Mouse (Mus musculus) liver, embryonic 13.5 days (tissue): Measurements from ENCODE around the gene 1810062G17Rik. TPM values are rescaled to one million over a fixed set of nuclear protein-coding genes. Genes with fewer than 3 reads are reported as not detected.

Experiments used
- ATAC-seq: fragments of 200-750 bp; cut with Nextera tagmentation; 2 replicates; pipeline ENCODE4 v1.8.0; 2017; ENCODE audit warnings: low read depth, mild to moderate bottlenecking, moderate number of reproducible peaks, moderate library complexity
- DNase-seq: peaks from one replicate; pipeline ENCODE4 v3.0.0; 2022
- H3K27ac ChIP-seq: fragments of 300-500 bp; sonication (generic); 2 replicates; pipeline ENCODE4 v1.5.1; 2015; ENCODE audit warnings: moderate library complexity, mild to moderate bottlenecking, inconsistent platforms
- H3K27me3 ChIP-seq: fragments of 300-500 bp; sonication (generic); 2 replicates; pipeline ENCODE4 v1.6.1; 2015; ENCODE audit warnings: mild to moderate bottlenecking, inconsistent platforms
- H3K36me3 ChIP-seq: fragments of 300-500 bp; sonication (generic); 2 replicates; pipeline ENCODE4 v1.6.1; 2015; ENCODE audit warnings: mild to moderate bottlenecking, inconsistent platforms
- H3K4me1 ChIP-seq: fragments of 300-500 bp; sonication (generic); replicated peaks from 2 replicates; pipeline ENCODE4 v1.6.1; 2015; ENCODE audit warnings: inconsistent platforms
- H3K4me2 ChIP-seq: fragments of 300-500 bp; sonication (generic); 2 replicates; pipeline ENCODE4 v1.6.1; 2015; ENCODE audit warnings: inconsistent platforms, mild to moderate bottlenecking, moderate library complexity
- H3K4me3 ChIP-seq: fragments of 300-500 bp; sonication (generic); replicated peaks from 2 replicates; pipeline ENCODE4 v1.5.1; 2015; ENCODE audit warnings: mild to moderate bottlenecking, inconsistent platforms
- H3K9ac ChIP-seq: fragments of 300-500 bp; sonication (generic); 2 replicates; pipeline ENCODE4 v1.6.1; 2015; ENCODE audit warnings: mild to moderate bottlenecking, inconsistent platforms
- H3K9me3 ChIP-seq: fragments of 300-500 bp; sonication (generic); replicated peaks from 2 replicates; pipeline ENCODE4 v1.6.1; 2016; ENCODE audit warnings: inconsistent platforms
- WGBS: fragments of 180-500 bp; shearing (Covaris S2); methylation state at CpG from one replicate; pipeline ENCODE4 v1.1.7; 2015; ENCODE audit not compliant: insufficient replicate concordance; 5-methylcytosine and 5-hydroxymethylcytosine counted together
- polyA plus RNA-seq: library from polyadenylated mRNA; unstranded; fragments of >200 nt; fragmentation: Nextera tagmentation; extraction: Ambion mirVana; gene quantifications from 2 replicates; pipeline ENCODE4 v1.2.1, GENCODE M21; 2015

The 1810062G17Rik gene
- polyA plus RNA-seq, 1 experiment from 2014 or later: 0.90 TPM

- H3K9me3 ChIP-seq: no peaks in the 10 kb centered on the region
- 74% methylated on average over 3 of the region's 3 CpGs for WGBS
- ATAC-seq (no peak), DNase-seq (no peak)
- no peak overlapping the region for H3K9ac ChIP-seq
- no peak overlapping the region for H3K4me2 ChIP-seq
- H3K27ac ChIP-seq: no peak overlapping the region
- H3K27me3 ChIP-seq: no peaks in the 10 kb centered on the region
- peaks cover 10% of the 10 kb centered on the region for H3K36me3 ChIP-seq
- H3K4me1 ChIP-seq: no peaks in the 10 kb centered on the region
- H3K4me3 ChIP-seq: no peak overlapping the region
Observed at GRCm38 (mm10) chr3:36455566-36455965, 20.2 kb upstream of the 1810062G17Rik start.

DNA sequence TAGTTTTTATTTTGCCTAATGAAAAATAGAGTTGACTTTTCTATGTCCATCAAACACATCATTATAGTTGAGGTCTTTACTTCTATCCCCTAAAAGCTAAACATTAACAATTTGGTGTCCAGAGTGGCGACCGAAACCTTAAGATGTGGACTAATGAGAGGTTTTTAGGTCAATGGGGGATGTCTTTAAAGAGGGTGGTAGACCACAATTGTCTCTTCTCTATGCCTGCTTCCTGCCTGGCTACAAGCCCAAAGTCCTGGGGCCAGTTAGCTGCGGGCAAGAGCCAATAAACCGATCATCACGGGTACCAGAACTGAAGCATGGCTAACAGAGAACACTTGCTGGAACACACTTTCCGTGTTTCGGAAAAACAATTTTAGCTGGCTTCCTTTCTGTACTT is 15.0 kb upstream of the 1810062G17Rik start:
- H3K9me3 ChIP-seq: no peaks in the 10 kb centered on the region
- ATAC-seq (no peak), DNase-seq (no peak)
- WGBS: 73% methylated on average over 7 of the region's 7 CpGs
- H3K9ac ChIP-seq: no peak overlapping the region
- no peak overlapping the region for H3K4me3 ChIP-seq
- H3K27ac ChIP-seq: no peak overlapping the region
- H3K36me3 ChIP-seq: peaks cover 4% of the 10 kb centered on the region; the same call in 1 of the 2 replicates
- no peaks in the 10 kb centered on the region for H3K27me3 ChIP-seq
- no peak overlapping the region for H3K4me2 ChIP-seq
- peaks cover 5% of the 10 kb centered on the region for H3K4me1 ChIP-seq

DNA sequence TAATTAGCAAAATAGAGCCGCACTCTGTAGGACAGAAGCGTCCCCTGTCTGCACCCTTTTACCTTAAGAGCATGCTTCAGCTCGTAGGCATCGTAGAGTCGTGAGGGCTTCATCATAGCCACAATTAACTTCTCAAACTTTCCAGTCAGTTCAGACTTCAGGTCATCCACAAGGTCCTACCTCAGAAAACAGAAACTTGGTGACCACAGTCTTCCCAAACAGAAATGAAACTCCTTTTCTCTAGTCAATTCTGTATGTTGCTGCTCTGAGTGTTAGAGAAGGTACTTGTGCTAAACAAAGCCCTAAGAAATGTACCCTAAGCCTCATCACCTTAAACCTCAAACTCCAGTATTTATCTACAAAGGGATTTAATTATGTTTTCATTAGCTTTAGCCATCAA is 13.9 kb upstream of the 1810062G17Rik start:
- WGBS: 76% methylated on average over 5 of the region's 5 CpGs
- H3K27me3 ChIP-seq: no peaks in the 10 kb centered on the region

DNA sequence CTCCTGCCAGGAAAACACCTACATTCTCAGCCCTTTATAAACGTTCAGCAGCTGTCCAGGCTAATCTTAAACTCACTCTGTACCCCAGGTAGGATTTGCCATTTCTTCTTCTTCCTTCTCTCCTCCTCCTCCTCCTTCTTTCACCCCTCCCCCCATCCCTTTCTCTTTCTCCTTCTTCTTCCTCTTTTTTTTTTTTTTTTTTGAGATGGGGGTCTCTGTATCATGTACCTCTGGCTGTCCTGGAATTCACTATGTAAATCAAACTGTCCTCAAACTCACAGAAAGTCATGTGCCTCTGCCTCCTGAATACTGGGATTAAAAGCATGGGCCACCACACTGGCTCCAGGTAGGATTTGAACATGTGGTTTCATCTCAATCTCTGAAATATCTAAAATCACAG is 13.4 kb upstream of the 1810062G17Rik start:
- Histone ChIP-seq H3K36me3 (no peaks in the 10 kb centered on the region), H3K9ac (no peak overlapping the region), H3K4me1 (peaks cover 7% of the 10 kb centered on the region), H3K4me2 (no peak overlapping the region), H3K9me3 (no peaks in the 10 kb centered on the region), H3K4me3 (no peak overlapping the region), H3K27ac (no peak overlapping the region), H3K27me3 (no peaks in the 10 kb centered on the region)
- DNase-seq (no peak), ATAC-seq (no peak)
- WGBS: 23% methylated on average over 1 of the region's 1 CpGs

More for the DNA sequence above, 13.9 kb upstream of the 1810062G17Rik start:
- DNase-seq (no peak), ATAC-seq (no peak)
- peaks cover 7% of the 10 kb centered on the region for H3K4me1 ChIP-seq
- no peaks in the 10 kb centered on the region for H3K9me3 ChIP-seq
- H3K4me2 ChIP-seq: no peak overlapping the region
- H3K9ac ChIP-seq: no peak overlapping the region
- no peak overlapping the region for H3K4me3 ChIP-seq
- H3K36me3 ChIP-seq: no peaks in the 10 kb centered on the region
- H3K27ac ChIP-seq: no peak overlapping the region

GRCm38 (mm10) chr3:36465538-36465937 is 10.2 kb upstream of the 1810062G17Rik start:
- Histone ChIP-seq H3K4me1 (peaks cover 11% of the 10 kb centered on the region), H3K27me3 (no peaks in the 10 kb centered on the region), H3K27ac (no peak overlapping the region), H3K9me3 (no peaks in the 10 kb centered on the region), H3K9ac (no peak overlapping the region), H3K36me3 (no peaks in the 10 kb centered on the region), H3K4me3 (no peak overlapping the region), H3K4me2 (no peak overlapping the region)
- no peak for DNase-seq
- 51% methylated on average over 7 of the region's 7 CpGs for WGBS
- no peak for ATAC-seq

DNA sequence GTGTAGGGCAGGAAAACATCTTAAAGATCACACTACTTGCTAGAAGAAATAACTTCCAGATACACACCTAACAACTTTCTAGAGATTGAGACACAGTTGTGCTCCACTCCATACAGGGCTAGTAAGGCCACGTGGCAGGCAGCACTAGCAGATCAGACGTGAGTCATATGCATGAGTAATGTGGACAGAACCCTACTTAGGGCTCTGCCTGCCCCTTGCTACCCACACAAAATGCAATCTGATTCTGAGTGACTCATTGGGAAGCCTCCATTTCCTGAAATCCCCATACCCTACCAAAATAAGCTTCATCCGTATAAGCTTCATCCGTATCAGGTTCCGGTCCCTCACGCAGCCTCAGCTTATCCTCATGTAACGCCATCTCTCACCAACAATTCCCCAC is 8.1 kb upstream of the 1810062G17Rik start:
- peaks cover 11% of the 10 kb centered on the region for H3K4me1 ChIP-seq
- no peaks in the 10 kb centered on the region for H3K27me3 ChIP-seq
- H3K9me3 ChIP-seq: no peaks in the 10 kb centered on the region
- DNase-seq (no peak), ATAC-seq (no peak)
- H3K27ac ChIP-seq: no peak overlapping the region
- no peak overlapping the region for H3K4me3 ChIP-seq
- no peak overlapping the region for H3K9ac ChIP-seq
- 71% methylated on average over 7 of the region's 7 CpGs for WGBS
- H3K4me2 ChIP-seq: no peak overlapping the region
- H3K36me3 ChIP-seq: no peaks in the 10 kb centered on the region

DNA sequence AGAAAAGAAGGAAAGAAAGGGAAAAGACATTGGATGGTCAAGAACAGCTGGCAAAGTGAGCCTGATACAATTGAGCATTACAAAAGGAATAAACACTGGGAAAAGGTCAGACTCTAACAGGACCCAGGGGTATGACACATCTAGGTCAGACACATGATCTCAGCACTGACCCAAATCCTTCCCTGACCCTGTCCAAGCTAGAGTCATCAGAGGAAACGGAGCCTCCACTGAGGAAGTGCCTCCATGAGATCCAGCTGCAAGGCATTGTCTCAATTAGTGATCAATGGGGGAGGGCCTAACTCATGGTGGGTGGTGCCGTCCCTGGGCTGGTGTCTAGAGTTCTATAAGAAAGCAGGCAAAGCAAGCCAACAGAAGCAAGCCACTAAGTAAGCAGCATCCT is 6.9 kb upstream of the 1810062G17Rik start:
- DNase-seq: no peak
- Histone ChIP-seq H3K4me2 (no peak overlapping the region), H3K9me3 (no peaks in the 10 kb centered on the region), H3K27me3 (no peaks in the 10 kb centered on the region), H3K27ac (no peak overlapping the region), H3K9ac (no peak overlapping the region), H3K36me3 (no peaks in the 10 kb centered on the region), H3K4me3 (no peak overlapping the region), H3K4me1 (peaks cover 20% of the 10 kb centered on the region)
- ATAC-seq: no peak
- WGBS: 37% methylated on average over 2 of the region's 2 CpGs

GRCm38 (mm10) chr3:36471856-36472255 is 3.9 kb upstream of the 1810062G17Rik start:
- no peaks in the 10 kb centered on the region for H3K36me3 ChIP-seq
- no peak overlapping the region for H3K4me2 ChIP-seq
- no peak overlapping the region for H3K27ac ChIP-seq
- peaks cover 38% of the 10 kb centered on the region for H3K4me1 ChIP-seq
- no peaks in the 10 kb centered on the region for H3K27me3 ChIP-seq
- DNase-seq (no peak), ATAC-seq (no peak)
- no peak overlapping the region for H3K4me3 ChIP-seq
- no peaks in the 10 kb centered on the region for H3K9me3 ChIP-seq
- 63% methylated on average over 4 of the region's 4 CpGs for WGBS
- no peak overlapping the region for H3K9ac ChIP-seq

DNA sequence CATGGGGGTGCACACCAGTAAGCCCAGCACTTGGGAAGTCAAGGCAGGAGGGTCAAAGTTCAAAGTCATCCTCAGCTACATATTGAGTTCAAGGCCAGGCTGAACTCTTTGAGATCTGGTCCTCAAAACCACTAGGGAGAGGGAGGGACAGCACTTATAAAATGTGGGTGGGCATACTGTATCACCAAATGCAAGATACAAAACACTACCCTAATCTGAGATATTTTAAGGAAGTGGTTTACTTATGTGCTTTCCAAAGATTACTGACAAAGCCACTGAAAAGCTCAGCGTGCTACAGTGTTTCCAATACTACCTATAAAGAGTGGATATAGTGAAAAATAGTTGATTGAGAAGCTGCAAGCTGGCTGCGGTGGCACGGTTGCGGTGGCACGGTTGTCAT is 2.5 kb upstream of the 1810062G17Rik start:
- H3K4me3 ChIP-seq: no peak overlapping the region
- H3K4me1 ChIP-seq: peaks cover 34% of the 10 kb centered on the region
- 63% methylated on average over 5 of the region's 5 CpGs for WGBS
- no peaks in the 10 kb centered on the region for H3K36me3 ChIP-seq
- H3K9me3 ChIP-seq: no peaks in the 10 kb centered on the region
- no peak overlapping the region for H3K27ac ChIP-seq
- ATAC-seq (no peak), DNase-seq (no peak)
- no peak overlapping the region for H3K9ac ChIP-seq
- no peak overlapping the region for H3K4me2 ChIP-seq
- H3K27me3 ChIP-seq: no peaks in the 10 kb centered on the region

DNA sequence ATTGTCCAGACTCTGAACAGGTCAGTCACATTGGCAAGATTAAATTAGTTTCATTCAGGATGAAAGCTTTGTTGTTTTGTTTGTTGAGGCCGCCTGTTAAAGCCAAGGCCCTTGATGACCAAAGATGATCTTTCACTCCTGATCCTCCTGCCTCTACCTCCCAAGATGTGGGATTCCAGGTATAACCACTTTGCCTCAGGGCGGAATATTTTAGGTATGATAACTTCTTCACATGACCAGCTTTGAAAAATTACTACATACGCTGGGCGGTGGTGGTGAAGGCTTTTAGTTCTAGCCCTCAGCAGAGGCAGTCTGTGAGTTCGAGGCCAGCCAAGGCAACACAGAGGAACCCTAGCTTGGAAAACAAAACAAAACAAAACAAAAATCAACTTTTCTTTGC is 1.3 kb upstream of the 1810062G17Rik start:
- no peaks in the 10 kb centered on the region for H3K27me3 ChIP-seq
- H3K4me2 ChIP-seq: peak overlapping the region; percentile 83
- ATAC-seq (no peak), DNase-seq (no peak)
- H3K9ac ChIP-seq: peak overlapping the region; percentile 74; the same call in 1 of the 2 replicates
- peaks cover 34% of the 10 kb centered on the region for H3K4me1 ChIP-seq
- peak overlapping the region; percentile 65 for H3K4me3 ChIP-seq
- no peaks in the 10 kb centered on the region for H3K9me3 ChIP-seq
- no peaks in the 10 kb centered on the region for H3K36me3 ChIP-seq
- WGBS: 71% methylated on average over 5 of the region's 5 CpGs
- no peak overlapping the region for H3K27ac ChIP-seq

GRCm38 (mm10) chr3:36474938-36475483 is 726 bp upstream of the 1810062G17Rik start:
- DNase-seq: no peak
- peak overlapping the region; percentile 65 for H3K4me3 ChIP-seq
- no peak; the same call in 1 of the 2 replicates for ATAC-seq
- H3K9ac ChIP-seq: peak overlapping the region; percentile 74
- under 1% methylated on average over 24 of the region's 24 CpGs for WGBS
- peaks cover 34% of the 10 kb centered on the region for H3K4me1 ChIP-seq
- peak overlapping the region; percentile 83 for H3K4me2 ChIP-seq
- H3K9me3 ChIP-seq: no peaks in the 10 kb centered on the region
- no peaks in the 10 kb centered on the region for H3K36me3 ChIP-seq
- H3K27me3 ChIP-seq: no peaks in the 10 kb centered on the region
- H3K27ac ChIP-seq: peak overlapping the region; percentile 68
